Mouse (Mus musculus): Measurements from ENCODE around the gene Cutc. TPM values are rescaled to one million over a fixed set of nuclear protein-coding genes. Genes with fewer than 3 reads are reported as not detected.

The Cutc gene
- total and polyA plus RNA-seq, 3 experiments, result 10.0 to 18.8 TPM; not detected in 1

GRCm38 (mm10) chr19:43745740-43746139, 7.1 kb upstream of the Cutc start (continued):
- TF ChIP-seq E2F4 (IDR thresholded peaks at IDR 0.05; ENCODE audit: borderline replicate concordance, low read depth, low read length), result no peak

GRCm38 (mm10) chr19:43747877-43748276, 4.9 kb upstream of the Cutc start:
- H3K36me3 ChIP-seq (ENCODE audit: control insufficient read depth in 1 of 2, insufficient read depth in 2 of 2, low read length in 2 of 2), result peaks cover 20 to 28% of the 10 kb centered on the region in 2 experiments
- DNase-seq (ENCODE audit: low read depth, low spot score), result no peak
- peaks cover 12% of the 10 kb centered on the region in 2 experiments for H3K4me1 ChIP-seq (ENCODE audit: control insufficient read depth in 1 of 2, insufficient read depth in 2 of 2, low read length in 2 of 2)
- H3K4me3 ChIP-seq (ENCODE audit: control insufficient read depth in 1 of 2, insufficient read depth in 1 of 2, low read depth in 2 of 2, low read length in 2 of 2), result no peak overlapping the region
- TF ChIP-seq POLR2AphosphoS2 (IDR thresholded peaks at IDR 0.05; ENCODE audit: low read length), result no peak
- TF ChIP-seq SMC3 (IDR thresholded peaks at IDR 0.05; ENCODE audit: low read depth, low read length), result no peak
- no peak for TF ChIP-seq HCFC1 (IDR thresholded peaks at IDR 0.05; ENCODE audit: low read depth, low read length)
- no peak for TF ChIP-seq MAFK (IDR thresholded peaks at IDR 0.05; ENCODE audit: borderline replicate concordance, low read depth, low read length)
- TF ChIP-seq EP300 (IDR thresholded peaks at IDR 0.05; ENCODE audit: low read depth in 1 of 2, low read length in 2 of 2), result no peak
- no peak for TF ChIP-seq ZKSCAN1 (IDR thresholded peaks at IDR 0.05; ENCODE audit: low read depth, low read length)
- TF ChIP-seq POLR2AphosphoS5 (IDR thresholded peaks at IDR 0.05; ENCODE audit: borderline replicate concordance, low read depth, low read length), result no peak
- TF ChIP-seq ZMIZ1 (IDR thresholded peaks at IDR 0.05; ENCODE audit: low read depth, low read length), result no peak
- TF ChIP-seq JUND (IDR thresholded peaks at IDR 0.05; ENCODE audit: low read depth, low read length), result no peak
- TF ChIP-seq USF1 (IDR thresholded peaks at IDR 0.05; ENCODE audit: low read depth, low read length), result no peak
- no peak for TF ChIP-seq ZNF384 (IDR thresholded peaks at IDR 0.05; ENCODE audit: low read depth, low read length)
- TF ChIP-seq MEF2A (IDR thresholded peaks at IDR 0.05; ENCODE audit: extremely low read depth, insufficient replicate concordance, low read depth, low read length, poor library complexity, severe bottlenecking), result no peak
- no peak for TF ChIP-seq TBP (IDR thresholded peaks at IDR 0.05; ENCODE audit: low read depth, low read length)
- no peak for TF ChIP-seq ETS1 (IDR thresholded peaks at IDR 0.05; ENCODE audit: low read depth, low read length)
- TF ChIP-seq SIN3A (IDR thresholded peaks at IDR 0.05; ENCODE audit: low read length), result no peak
- no peak for TF ChIP-seq NRF1 (IDR thresholded peaks at IDR 0.05; ENCODE audit: insufficient read depth, low read depth, low read length, poor library complexity, severe bottlenecking)
- TF ChIP-seq NELFE (IDR thresholded peaks at IDR 0.05; ENCODE audit: low read depth, low read length), result no peak
- no peak for TF ChIP-seq MYB (IDR thresholded peaks at IDR 0.05; ENCODE audit: low read depth, low read length)
- TF ChIP-seq RCOR1 (IDR thresholded peaks at IDR 0.05; ENCODE audit: low read depth, low read length), result no peak
- TF ChIP-seq MAX (IDR thresholded peaks at IDR 0.05; ENCODE audit: low read length), result no peak
- no peaks in the 10 kb centered on the region for H3K27me3 ChIP-seq (ENCODE audit: control insufficient read depth in 1 of 2, insufficient read depth in 2 of 2, low read length in 2 of 2)
- H3K9ac ChIP-seq (ENCODE audit: control insufficient read depth, low read depth, low read length, poor library complexity, severe bottlenecking), result no peak overlapping the region
- no peak overlapping the region for H3K27ac ChIP-seq (ENCODE audit: control insufficient read depth, low read depth, low read length)
- no peaks in the 10 kb centered on the region for H3K9me3 ChIP-seq (replicated peaks; ENCODE audit: insufficient read depth, low read length)
- peaks cover 13% of the 10 kb centered on the region for H3K79me2 ChIP-seq (ENCODE audit: control insufficient read depth, insufficient read depth, low read length, poor library complexity)
